Mouse (Mus musculus) E14TG2a.4 (cell line): ENCODE data around the gene Atxn3.

ENCODE experiments used
- CTCF ChIP-seq: conservative IDR thresholded peaks from 2 replicates; pipeline ENCODE4 v1.5.1; 2014; ENCODE audit warnings: low read length
- NANOG ChIP-seq: IDR thresholded peaks from 2 replicates; pipeline ENCODE4 v1.6.1; 2014; ENCODE audit warnings: borderline replicate concordance, low read length, mixed read lengths

- TF ChIP-seq CTCF (no peak), NANOG (no peak)
Observed at GRCm38 (mm10) chr12:101982977-101983376, 24.9 kb upstream of the Atxn3 start.
